Mouse (Mus musculus) left cerebral cortex, adult 18-20 months (tissue): ENCODE measurements around the gene Hs6st2. TPM values are rescaled to one million over a fixed set of nuclear protein-coding genes. Genes with fewer than 3 reads are reported as not detected.

ENCODE experiments used
- DNase-seq, 2 experiments: peaks; one replicate each; pipeline ENCODE4 v3.0.0; 2021 to 2022; ENCODE audit warnings: low spot score in 2 of 2, mixed read lengths in 1 of 2
- long read RNA-seq, 2 experiments: library from polyadenylated mRNA; stranded (forward); transcript quantifications; one replicate each; pipeline ENCODE4 v2.0.0; 2021
- total RNA-seq, 2 experiments: library from RNA; stranded (reverse); gene quantifications; 2 replicates each; pipeline ENCODE4 v1.2.3; 2021

Gene Hs6st2
- 10 to 100 TPM; 42.6 to 44.2 TPM for total RNA-seq
- long read RNA-seq, experiment 1, partial matches to known transcripts: 10 of 10 reads
- long read RNA-seq, experiment 1, other reads (novel, unspliced or antisense): 0 of 10 reads
- long read RNA-seq, experiment 2, partial matches to known transcripts: 2 of 5 reads
- long read RNA-seq, experiment 2, other reads (novel, unspliced or antisense): 3 of 5 reads

DNA sequence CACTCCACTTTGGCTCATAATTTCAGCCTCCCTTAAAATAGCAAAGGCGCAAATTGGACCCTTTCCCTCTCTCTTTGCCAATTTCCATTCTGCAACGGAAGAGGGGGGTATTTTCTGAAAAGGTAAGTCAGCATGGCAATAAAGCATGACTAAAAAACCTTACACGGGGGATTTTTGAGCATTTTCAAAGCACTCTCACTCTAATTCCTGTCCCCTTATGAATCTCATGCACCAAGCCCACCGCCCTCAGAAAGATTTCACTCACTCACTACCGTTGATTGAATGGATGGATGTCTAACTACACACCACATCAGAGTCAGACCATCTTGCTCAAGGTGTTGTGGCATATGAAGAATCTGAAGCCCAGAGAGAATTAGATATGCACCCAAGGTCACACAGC is at the start of gene Hs6st2:
TSS of gene Hs6st2 (minus strand) at position 101 of the 400 bp plus-strand sequence.
- no peak for DNase-seq

GRCm38 (mm10) chrX:51714086-51714745 is 32.6 kb upstream of the Hs6st2 start:
- DNase-seq: no peak

- no peak for DNase-seq
These were observed 31.3 kb upstream of the Hs6st2 start for GRCm38 (mm10) chrX:51712996-51713395.

DNA sequence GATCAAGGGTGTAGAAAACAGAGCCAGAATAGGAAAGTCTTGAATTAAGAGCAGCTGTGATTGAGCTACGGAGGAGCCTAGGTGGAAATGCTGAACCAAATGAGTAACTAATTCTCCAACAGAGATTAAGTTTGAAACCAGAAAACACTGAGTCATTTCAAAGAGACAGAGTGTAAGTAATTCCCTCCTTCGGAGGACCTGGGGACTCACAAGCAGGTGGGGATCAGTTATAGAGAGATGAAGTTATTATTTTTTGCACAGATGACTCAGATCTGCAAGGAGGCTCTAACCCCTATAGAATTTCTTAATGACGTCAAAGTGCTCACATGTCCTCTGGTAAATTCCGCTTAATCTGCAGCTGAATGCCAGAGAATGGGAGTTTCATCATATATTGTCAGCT is 21.2 kb upstream of the Hs6st2 start:
- DNase-seq: no peak

DNA sequence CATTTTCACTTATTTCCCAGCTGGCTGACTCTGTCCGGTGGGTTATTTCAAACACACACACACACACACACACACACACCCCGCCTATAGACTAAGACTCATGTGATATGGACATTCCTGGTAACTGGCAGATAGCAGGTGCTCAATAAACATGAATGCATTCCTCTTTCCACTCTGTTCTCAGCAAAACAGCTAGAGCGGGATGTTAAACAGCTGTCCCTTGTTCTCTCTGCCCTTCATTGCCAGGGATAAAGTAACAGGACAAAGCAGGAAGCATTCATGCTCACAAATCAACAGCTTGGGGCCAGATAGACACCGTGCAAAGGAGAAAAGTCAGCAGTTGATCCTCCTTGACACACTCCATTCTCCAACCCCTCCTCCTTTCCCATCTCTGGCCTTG is 17.4 kb upstream of the Hs6st2 start:
- DNase-seq: no peak

GRCm38 (mm10) chrX:51686048-51686949 is 4.6 kb upstream of the Hs6st2 start:
- DNase-seq: no peak

- DNase-seq: no peak
These were observed 2.8 kb upstream of the Hs6st2 start for GRCm38 (mm10) chrX:51684336-51685056.

GRCm38 (mm10) chrX:51681170-51681667 is 437 bp downstream of the Hs6st2 start:
- DNase-seq: peak in 1 of 2 experiments; percentile 3

GRCm38 (mm10) chrX:51680428-51681169 is 1.1 kb downstream of the Hs6st2 start:
- DNase-seq: peak; percentile 25 to 46

GRCm38 (mm10) chrX:51679601-51680427 is 1.8 kb downstream of the Hs6st2 start:
- peak; percentile 3 to 9 for DNase-seq

- DNase-seq: no peak
These were observed 23.4 kb downstream of the Hs6st2 start for GRCm38 (mm10) chrX:51658236-51658635.

- no peak for DNase-seq
These were observed 38.9 kb downstream of the Hs6st2 start for GRCm38 (mm10) chrX:51642661-51643257.

- no peak for DNase-seq
These were observed 45.9 kb downstream of the Hs6st2 start for GRCm38 (mm10) chrX:51635756-51636155.

DNA sequence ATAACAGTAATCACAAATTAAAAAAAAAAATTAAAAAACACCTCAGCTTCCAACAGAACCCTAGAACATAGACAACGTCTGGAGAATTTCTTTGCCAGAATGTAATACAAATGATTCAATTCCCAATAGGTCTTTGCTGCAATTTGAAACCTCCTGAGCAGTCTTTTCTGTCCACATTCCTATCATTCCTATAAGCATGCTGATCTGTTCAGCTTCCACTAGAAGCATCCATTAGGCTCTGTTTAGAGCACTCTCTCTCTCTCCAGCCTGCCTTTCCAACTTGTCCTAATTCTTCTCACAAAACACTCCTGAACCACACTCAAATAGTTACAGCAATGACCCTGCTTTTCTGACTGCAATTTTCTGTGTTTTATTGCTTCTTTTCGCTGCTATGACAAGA is 50.3 kb downstream of the Hs6st2 start:
- no peak for DNase-seq

DNA sequence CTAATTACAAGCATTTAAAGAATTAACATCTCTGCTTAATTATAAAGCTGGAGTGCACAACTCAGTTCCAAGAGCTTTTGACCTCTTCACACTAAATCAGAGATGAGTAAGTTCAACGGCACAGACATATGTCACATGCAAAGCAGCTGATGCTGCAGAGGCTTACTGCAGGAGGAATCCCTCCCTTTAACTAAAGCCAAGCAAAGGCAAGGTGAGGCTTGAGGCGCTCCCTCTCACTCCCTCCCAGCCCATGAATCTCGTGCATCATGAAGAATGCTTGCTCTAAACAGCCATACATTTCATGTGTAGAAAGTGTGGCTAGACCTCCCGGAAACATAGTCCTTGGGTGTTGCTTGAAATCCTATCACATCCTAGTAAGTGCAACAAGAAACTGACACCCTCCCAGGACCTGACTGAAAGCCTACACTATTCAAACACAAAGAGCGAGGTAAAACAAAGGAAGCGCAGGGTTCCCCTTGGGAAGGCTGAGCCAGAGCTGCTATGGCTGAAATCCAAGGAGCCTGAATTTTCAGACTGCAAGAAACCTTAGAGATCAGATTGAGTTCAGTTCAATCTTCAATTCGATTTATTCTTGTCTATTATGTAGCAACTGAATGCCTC is 67.2 kb downstream of the Hs6st2 start:
- DNase-seq: no peak

DNA sequence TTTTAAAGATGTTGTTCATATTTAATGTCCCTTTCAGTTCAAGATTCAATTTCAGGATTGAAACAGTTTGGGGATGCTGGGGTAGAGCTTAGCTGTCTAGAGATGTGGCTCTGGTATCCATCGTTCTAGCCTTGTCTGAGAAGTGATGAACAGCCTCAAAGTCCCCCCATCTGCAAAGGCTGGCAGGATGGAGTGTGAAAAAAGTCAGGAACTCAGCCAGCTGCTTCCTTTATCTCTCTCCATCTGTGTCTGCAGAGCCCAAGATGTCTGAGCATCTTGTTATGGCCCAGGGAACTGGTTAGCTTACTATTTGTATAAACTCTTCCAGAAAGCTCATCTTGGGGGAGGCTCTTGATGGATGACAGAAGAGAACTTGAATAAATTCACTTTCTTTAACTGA is 70.9 kb downstream of the Hs6st2 start:
- DNase-seq: peak; percentile 3 to 4

GRCm38 (mm10) chrX:51606231-51606863 is 75.3 kb downstream of the Hs6st2 start:
- peak; percentile 1 to 21 for DNase-seq

- DNase-seq: peak; percentile 18 to 34
These were observed 88.9 kb downstream of the Hs6st2 start for GRCm38 (mm10) chrX:51592751-51593150.
